Mouse (Mus musculus) kidney, adult 2 months (tissue): ENCODE data around the gene Cmtm6. TPM values are rescaled to one million over a fixed set of nuclear protein-coding genes. Genes with fewer than 3 reads are reported as not detected.

Experiments used
- DNase-seq: peaks from one replicate; pipeline ENCODE4 v3.0.0; 2021
- H3K27ac ChIP-seq: fragments of 200-500 bp; 2 replicates; pipeline ENCODE4 v1.5.1; 2012; ENCODE audit warnings: low read depth, low read length, control low read depth, inconsistent platforms; ENCODE audit not compliant: insufficient read depth
- H3K27me3 ChIP-seq: fragments of 200-500 bp; replicated peaks from 2 replicates; pipeline ENCODE4 v1.6.1; 2012; ENCODE audit warnings: mild to moderate bottlenecking, moderate library complexity, low read length, inconsistent platforms; ENCODE audit not compliant: control insufficient read depth, insufficient read depth
- H3K36me3 ChIP-seq: fragments of 200-500 bp; 2 replicates; pipeline ENCODE4 v1.6.1; 2012; ENCODE audit warnings: mild to moderate bottlenecking, moderate library complexity, low read length, inconsistent platforms; ENCODE audit not compliant: control insufficient read depth, insufficient read depth
- H3K4me1 ChIP-seq: fragments of 200-500 bp; 2 replicates; pipeline ENCODE4 v1.6.1; 2011; ENCODE audit warnings: low read length; ENCODE audit not compliant: control insufficient read depth, insufficient read depth
- H3K4me3 ChIP-seq: fragments of 200-500 bp; 2 replicates; pipeline ENCODE4 v1.5.1; 2011; ENCODE audit warnings: mild to moderate bottlenecking, low read depth, low read length, control low read depth; ENCODE audit not compliant: insufficient read depth
- CTCF ChIP-seq: fragments of 200-500 bp; conservative IDR thresholded peaks from 2 replicates; pipeline ENCODE4 v1.5.1; 2011; ENCODE audit warnings: low read depth, mild to moderate bottlenecking, control low read depth, low read length, moderate library complexity, mixed read lengths; ENCODE audit not compliant: insufficient read depth, insufficient read length
- POLR2A ChIP-seq: fragments of 200-500 bp; IDR thresholded peaks from one replicate; pipeline ENCODE4 v1.6.1; 2011; ENCODE audit warnings: low read depth, low read length, control low read depth
- WGBS: fragments of 180-500 bp; shearing (Covaris S2); methylation state at CpG from one replicate; pipeline ENCODE4 v1.1.7; 2018; 5-methylcytosine and 5-hydroxymethylcytosine counted together
- polyA plus RNA-seq: library from polyadenylated mRNA; depleted of rRNA; stranded (reverse); fragments of >200 nt; gene quantifications from 2 replicates; pipeline ENCODE4 v1.2.3, GENCODE M21; 2012; rRNA removed

Cmtm6 gene
- polyA plus RNA-seq, 1 experiment, result 70.5 TPM

GRCm38 (mm10) chr9:114798845-114799244 is 67.9 kb downstream of the Cmtm6 start:
- DNase-seq, result no peak
- no peaks in the 10 kb centered on the region for H3K4me1 ChIP-seq
- 64% methylated on average over 6 of the region's 6 CpGs for WGBS
- no peak overlapping the region for H3K27ac ChIP-seq
- H3K27me3 ChIP-seq, result no peaks in the 10 kb centered on the region
- TF ChIP-seq CTCF (no peak), POLR2A (no peak)
- H3K36me3 ChIP-seq, result no peaks in the 10 kb centered on the region
- H3K4me3 ChIP-seq, result no peak overlapping the region

Other genes starting within 250 kb of the Cmtm6 start
- 0.20 and 0.53 TPM in 2 replicates for gene Ccr4, start 226.2 kb upstream of the Cmtm6 start, polyA plus RNA-seq
- gene C130032M10Rik, start 215.4 kb upstream of the Cmtm6 start, polyA plus RNA-seq, result not detected in 2 replicates
- 0.01 and 0.05 TPM in 2 replicates for gene Trim71, start 166.7 kb upstream of the Cmtm6 start, polyA plus RNA-seq
- gene Cnot10, start 90.9 kb upstream of the Cmtm6 start, polyA plus RNA-seq, result 21.9 and 24.0 TPM in 2 replicates
- 21.3 and 24.6 TPM in 2 replicates for gene Dync1li1, start 42.3 kb upstream of the Cmtm6 start, polyA plus RNA-seq
- gene Cmtm7, start 50.7 kb downstream of the Cmtm6 start, polyA plus RNA-seq, result 58.2 and 61.0 TPM in 2 replicates
- gene Cmtm8, start 113.0 kb downstream of the Cmtm6 start, polyA plus RNA-seq, result 30.5 and 38.1 TPM in 2 replicates
- gene Gpd1l, start 202.9 kb downstream of the Cmtm6 start, polyA plus RNA-seq, result 28.2 and 31.3 TPM in 2 replicates
- gene Osbpl10, start 247.5 kb downstream of the Cmtm6 start, polyA plus RNA-seq, result 7.0 and 7.3 TPM in 2 replicates